Mouse (Mus musculus): ENCODE measurements around the gene Egflam.

The Egflam gene

GRCm38 (mm10) chr15:7216581-7217272 is 181.5 kb downstream of the Egflam start:
- no peak for DNase-seq (ENCODE audit: low spot score)

GRCm38 (mm10) chr15:7215845-7216244 is 182.3 kb downstream of the Egflam start:
- DNase-seq (ENCODE audit: low spot score), result no peak

GRCm38 (mm10) chr15:7213683-7214082 is 184.5 kb downstream of the Egflam start:
- DNase-seq (ENCODE audit: low spot score), result peak; percentile 47

GRCm38 (mm10) chr15:7208180-7208579 is 190.0 kb downstream of the Egflam start:
- DNase-seq (ENCODE audit: low spot score), result no peak

- DNase-seq (ENCODE audit: low spot score), result no peak
These were observed 190.9 kb downstream of the Egflam start for GRCm38 (mm10) chr15:7207292-7207691.

- no peak for DNase-seq (ENCODE audit: low spot score)
These were observed 192.1 kb downstream of the Egflam start for GRCm38 (mm10) chr15:7206110-7206509.

GRCm38 (mm10) chr15:7204917-7205316 is 193.3 kb downstream of the Egflam start:
- no peak for DNase-seq (ENCODE audit: low spot score)

- peak; percentile 52 for DNase-seq (ENCODE audit: low spot score)
These were observed 194.4 kb downstream of the Egflam start for GRCm38 (mm10) chr15:7203606-7204330.

GRCm38 (mm10) chr15:7202981-7203380 is 195.2 kb downstream of the Egflam start:
- DNase-seq (ENCODE audit: low spot score), result no peak

- peak; percentile 57 for DNase-seq (ENCODE audit: low spot score)
These were observed 196.5 kb downstream of the Egflam start for GRCm38 (mm10) chr15:7201421-7202380.

GRCm38 (mm10) chr15:7200286-7200685 is 197.9 kb downstream of the Egflam start:
- no peak for DNase-seq (ENCODE audit: low spot score)

GRCm38 (mm10) chr15:7198816-7199215 is 199.4 kb downstream of the Egflam start:
- DNase-seq (ENCODE audit: low spot score), result no peak

GRCm38 (mm10) chr15:7197652-7198445 is 200.3 kb downstream of the Egflam start:
- DNase-seq (ENCODE audit: low spot score), result no peak

- DNase-seq (ENCODE audit: low spot score), result no peak
These were observed 203.4 kb downstream of the Egflam start for GRCm38 (mm10) chr15:7194748-7195221.

GRCm38 (mm10) chr15:7194147-7194720 is 204.0 kb downstream of the Egflam start:
- no peak for DNase-seq (ENCODE audit: low spot score)

- DNase-seq (ENCODE audit: low spot score), result no peak
These were observed 205.6 kb downstream of the Egflam start for GRCm38 (mm10) chr15:7192582-7192981.

GRCm38 (mm10) chr15:7191074-7191473 is 207.1 kb downstream of the Egflam start:
- DNase-seq (ENCODE audit: low spot score), result no peak

GRCm38 (mm10) chr15:7189678-7190454 is 208.3 kb downstream of the Egflam start:
- no peak for DNase-seq (ENCODE audit: low spot score)

- DNase-seq (ENCODE audit: low spot score), result no peak
These were observed 210.5 kb downstream of the Egflam start for GRCm38 (mm10) chr15:7187682-7188081.

- DNase-seq (ENCODE audit: low spot score), result no peak
These were observed 217.6 kb downstream of the Egflam start for GRCm38 (mm10) chr15:7180576-7180975.
